Mouse (Mus musculus) forebrain, embryonic 12.5 days (tissue): ENCODE results near the gene Bcat2. TPM values are rescaled to one million over a fixed set of nuclear protein-coding genes. Genes with fewer than 3 reads are reported as not detected.
A peak's percentile ranks its signal among the peaks of the same experiment; 100 is the strongest.

Source experiments
- ATAC-seq: fragments of 200-750 bp; cut with Nextera tagmentation; 2 replicates; pipeline ENCODE4 v1.8.0; 2017; ENCODE audit warnings: moderate TSS enrichment; ENCODE audit not compliant: low FRiP score
- H3K27ac ChIP-seq: fragments of 300-500 bp; sonication (generic); 2 replicates; pipeline ENCODE4 v1.5.1; 2016; ENCODE audit warnings: mild to moderate bottlenecking
- H3K27me3 ChIP-seq: fragments of 300-500 bp; sonication (generic); 2 replicates; pipeline ENCODE4 v1.6.1; 2016; ENCODE audit warnings: mild to moderate bottlenecking
- H3K36me3 ChIP-seq: fragments of 300-500 bp; sonication (generic); replicated peaks from 2 replicates; pipeline ENCODE4 v1.6.1; 2016; ENCODE audit warnings: mild to moderate bottlenecking
- H3K4me1 ChIP-seq: fragments of 300-500 bp; sonication (generic); 2 replicates; pipeline ENCODE4 v1.6.1; 2016
- H3K4me2 ChIP-seq: fragments of 300-500 bp; sonication (generic); 2 replicates; pipeline ENCODE4 v1.6.1; 2016; ENCODE audit warnings: mild to moderate bottlenecking, moderate library complexity
- H3K4me3 ChIP-seq: fragments of 300-500 bp; sonication (generic); replicated peaks from 2 replicates; pipeline ENCODE4 v1.5.1; 2016; ENCODE audit warnings: mild to moderate bottlenecking
- H3K9ac ChIP-seq: fragments of 300-500 bp; sonication (generic); 2 replicates; pipeline ENCODE4 v1.6.1; 2016; ENCODE audit warnings: mild to moderate bottlenecking
- H3K9me3 ChIP-seq: fragments of 300-500 bp; sonication (generic); 2 replicates; pipeline ENCODE4 v1.6.1; 2016
- WGBS: fragments of 180-500 bp; shearing (Covaris S2); methylation state at CpG from one replicate; pipeline ENCODE4 v1.1.7; 2016; 5-methylcytosine and 5-hydroxymethylcytosine counted together
- polyA plus RNA-seq: library from polyadenylated mRNA; unstranded; fragments of >200 nt; fragmentation: Nextera tagmentation; extraction: Ambion mirVana; gene quantifications from 2 replicates; pipeline ENCODE4 v1.2.1, GENCODE M21; 2016

Bcat2 gene
- polyA plus RNA-seq, 1 experiment from 2014 or later: 22.2 TPM

DNA sequence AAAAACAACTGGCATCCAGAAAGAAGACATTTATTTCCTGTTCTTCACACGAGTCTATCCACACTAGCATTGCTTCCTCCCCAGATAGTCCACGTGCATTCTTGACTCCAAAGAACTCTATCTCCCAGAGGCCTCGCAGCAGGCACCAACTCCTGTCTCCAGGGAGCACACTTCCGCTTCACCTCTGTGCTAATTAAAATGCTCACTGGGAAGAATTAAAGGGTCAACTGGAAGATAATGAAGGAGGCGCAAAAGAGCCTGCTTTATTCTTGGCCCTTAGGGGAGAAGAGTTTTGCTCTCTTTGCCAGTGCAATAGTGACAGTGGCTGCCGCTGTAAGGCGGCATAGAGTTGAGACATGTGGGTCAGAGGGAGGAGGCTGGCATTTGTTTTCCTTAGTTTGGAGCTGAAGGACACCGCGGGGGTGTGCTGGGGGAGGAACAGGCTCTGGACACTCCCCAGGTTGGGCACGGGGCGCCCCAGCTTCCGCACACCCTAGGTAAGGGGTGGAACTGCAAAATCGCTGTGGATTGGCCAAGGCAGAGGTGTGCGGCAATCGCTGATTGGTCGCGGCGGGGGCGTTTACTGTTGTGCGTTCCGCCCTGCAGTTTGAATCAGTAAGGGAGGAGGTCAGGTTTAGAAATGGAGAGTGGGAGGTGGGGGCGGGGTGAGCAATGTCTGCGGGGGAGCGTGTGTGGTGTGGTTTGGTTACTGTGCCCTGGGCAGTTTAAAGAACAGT lies 2.0 kb upstream of the Bcat2 start:
- Histone ChIP-seq H3K27me3 (no peaks in the 10 kb centered on the region), H3K36me3 (no peaks in the 10 kb centered on the region), H3K27ac (peak overlapping the region; percentile 78), H3K4me3 (peak overlapping the region; percentile 47), H3K9me3 (no peaks in the 10 kb centered on the region), H3K9ac (peak overlapping the region; percentile 49), H3K4me1 (peaks cover 29% of the 10 kb centered on the region), H3K4me2 (peak overlapping the region; percentile 84)
- 2% methylated on average over 24 of the region's 24 CpGs for WGBS
- peak; percentile 94 for ATAC-seq

DNA sequence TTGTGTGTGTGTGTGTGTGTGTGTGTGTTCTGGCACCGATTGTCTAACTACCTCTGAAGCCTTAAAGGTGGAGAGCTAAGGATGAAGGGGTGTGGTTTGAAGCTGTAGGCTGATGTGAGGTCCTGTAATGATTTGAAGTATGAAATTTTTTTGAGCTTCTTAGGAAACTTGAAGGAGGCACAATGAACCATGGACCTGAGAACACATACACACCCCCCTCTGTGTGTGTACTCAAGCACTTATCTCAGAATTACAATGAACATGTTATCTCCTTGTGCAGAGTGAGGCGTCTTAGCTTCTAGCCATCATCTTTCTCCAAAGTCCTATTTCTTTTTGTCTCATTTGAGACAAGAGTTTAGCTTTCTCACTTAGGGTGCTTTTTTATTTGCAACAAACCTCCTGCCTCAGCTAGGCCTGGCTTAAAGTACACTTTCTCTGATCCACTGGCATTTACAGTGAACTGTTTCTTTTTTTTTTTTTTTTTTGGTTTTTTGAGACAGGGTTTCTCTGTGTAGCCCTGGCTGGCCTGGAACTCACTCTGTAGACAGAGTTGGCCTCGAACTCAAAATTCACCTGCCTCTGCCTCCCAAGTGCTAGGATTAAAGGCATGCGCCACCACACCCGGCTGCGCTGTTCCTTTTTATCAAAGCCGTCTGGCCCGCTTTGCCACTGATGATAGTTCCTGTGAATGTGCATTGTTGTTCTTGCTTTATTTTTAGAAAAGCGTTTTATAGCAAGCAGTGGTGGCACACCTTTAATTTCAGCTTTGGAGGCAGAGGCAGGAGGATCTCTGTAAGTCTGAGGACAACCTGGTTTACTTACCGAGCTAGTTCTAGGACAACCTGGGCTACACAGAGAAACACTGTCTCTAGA lies 1.1 kb upstream of the Bcat2 start:
- H3K27ac ChIP-seq: peak overlapping the region; percentile 78
- no peak; the same call in 1 of the 2 replicates for ATAC-seq
- peak overlapping the region; percentile 84 for H3K4me2 ChIP-seq
- peaks cover 29% of the 10 kb centered on the region for H3K4me1 ChIP-seq
- H3K9ac ChIP-seq: peak overlapping the region; percentile 49; the same call in 1 of the 2 replicates
- H3K36me3 ChIP-seq: no peaks in the 10 kb centered on the region
- no peaks in the 10 kb centered on the region for H3K27me3 ChIP-seq
- no peaks in the 10 kb centered on the region for H3K9me3 ChIP-seq
- H3K4me3 ChIP-seq: peak overlapping the region; percentile 47
- WGBS: 81% methylated on average over 10 of the region's 10 CpGs

DNA sequence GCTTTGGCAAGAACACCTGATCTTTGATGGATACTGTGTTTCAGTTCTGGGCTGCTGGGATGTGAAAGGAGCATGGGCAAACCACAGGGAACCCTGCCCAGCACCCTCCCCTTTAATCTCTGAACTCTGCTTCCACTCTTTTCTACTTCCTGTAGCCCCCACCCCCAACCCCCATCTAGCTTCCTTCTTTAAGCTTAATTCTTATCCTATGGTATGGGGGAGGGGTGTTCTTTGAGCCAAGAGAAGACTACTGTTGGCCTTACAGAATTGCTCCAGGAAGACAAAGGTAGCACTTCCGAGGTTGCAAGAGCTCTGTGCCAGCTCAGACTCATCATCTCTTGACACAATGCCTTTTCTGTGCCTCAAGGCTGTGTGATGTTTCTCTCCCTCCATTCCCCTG lies 2.0 kb downstream of the Bcat2 start:
- peaks cover 16% of the 10 kb centered on the region for H3K36me3 ChIP-seq
- H3K27me3 ChIP-seq: no peaks in the 10 kb centered on the region
- H3K27ac ChIP-seq: no peak overlapping the region
- WGBS: 57% methylated on average over 1 of the region's 1 CpGs
- H3K9me3 ChIP-seq: no peaks in the 10 kb centered on the region
- H3K9ac ChIP-seq: no peak overlapping the region
- no peak for ATAC-seq
- no peak overlapping the region for H3K4me2 ChIP-seq
- H3K4me1 ChIP-seq: peaks cover 29% of the 10 kb centered on the region
- H3K4me3 ChIP-seq: no peak overlapping the region

DNA sequence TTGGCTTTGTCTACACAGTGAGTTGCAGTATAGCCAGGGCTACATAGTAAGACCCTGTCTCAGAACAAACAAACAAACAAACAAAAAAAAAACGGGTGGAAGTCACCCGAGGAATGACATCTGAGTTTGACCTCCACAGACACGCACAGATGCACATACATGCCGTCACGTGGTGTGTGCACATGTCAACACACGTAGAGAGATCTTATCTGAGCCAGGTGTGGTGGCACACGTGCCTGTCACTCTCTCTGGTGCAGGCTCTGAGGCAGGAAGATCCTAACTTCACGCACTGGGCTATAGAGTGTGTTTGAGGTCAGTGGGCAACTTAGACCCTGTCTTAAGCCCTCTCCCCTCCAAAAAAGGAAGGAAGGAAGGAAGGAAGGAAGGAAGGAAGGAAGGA lies 4.0 kb downstream of the Bcat2 start:
- WGBS: 84% methylated on average over 8 of the region's 8 CpGs

DNA sequence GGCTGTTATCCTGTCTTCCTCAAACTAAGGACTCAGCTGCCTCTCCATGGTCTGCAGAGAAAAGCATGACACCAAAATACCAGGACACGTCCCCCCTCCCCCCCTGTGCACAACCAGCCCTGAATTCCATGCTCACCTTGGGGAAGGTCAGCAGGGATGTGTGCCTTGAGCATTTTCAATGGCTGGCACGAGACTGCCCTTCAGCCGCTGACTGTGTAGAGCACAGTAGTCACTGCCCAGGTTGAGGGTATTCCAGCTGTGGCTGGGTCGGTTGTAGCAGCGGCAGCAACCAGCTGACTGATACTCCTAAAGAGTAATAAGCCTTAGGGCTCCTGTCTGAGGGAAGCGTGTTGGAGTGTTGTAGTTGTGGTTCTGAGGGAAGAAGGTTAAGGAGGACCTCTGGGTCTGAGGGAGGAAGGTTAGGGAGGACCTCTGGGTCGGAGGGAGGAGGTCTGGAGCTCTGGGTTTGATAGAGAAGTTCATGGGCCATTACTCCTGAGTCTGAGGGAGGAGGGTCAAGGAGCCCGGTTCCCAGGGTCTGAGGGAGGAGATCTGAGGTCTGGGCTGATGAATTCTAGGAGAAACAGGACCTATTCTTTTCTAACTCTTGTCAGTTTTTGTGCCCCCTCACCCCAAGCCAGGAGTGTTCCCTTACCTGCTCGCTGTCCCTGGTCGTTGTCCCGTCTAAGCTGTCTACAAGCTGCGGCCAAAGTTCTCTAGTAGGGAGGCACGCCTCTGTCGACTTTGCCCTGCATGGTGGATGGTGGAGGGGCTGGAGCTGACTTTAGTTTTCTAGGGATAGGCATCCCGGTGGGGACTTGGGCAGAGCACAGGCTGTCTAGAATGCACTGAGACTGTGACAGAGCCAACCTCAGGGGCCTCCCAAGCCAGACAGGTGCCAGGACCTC lies 4.8 kb downstream of the Bcat2 start:
- no peak for ATAC-seq
- WGBS: 90% methylated on average over 15 of the region's 15 CpGs
- Histone ChIP-seq H3K36me3 (peaks cover 22% of the 10 kb centered on the region), H3K9ac (no peak overlapping the region), H3K4me2 (no peak overlapping the region), H3K9me3 (no peaks in the 10 kb centered on the region), H3K27ac (no peak overlapping the region), H3K27me3 (no peaks in the 10 kb centered on the region), H3K4me3 (no peak overlapping the region), H3K4me1 (peaks cover 14% of the 10 kb centered on the region)

More for the DNA sequence above, 4.0 kb downstream of the Bcat2 start:
- Histone ChIP-seq H3K9me3 (no peaks in the 10 kb centered on the region), H3K4me1 (peaks cover 14% of the 10 kb centered on the region), H3K27me3 (no peaks in the 10 kb centered on the region), H3K27ac (no peak overlapping the region), H3K9ac (no peak overlapping the region), H3K4me3 (no peak overlapping the region), H3K36me3 (peaks cover 22% of the 10 kb centered on the region), H3K4me2 (no peak overlapping the region)
- ATAC-seq: no peak

DNA sequence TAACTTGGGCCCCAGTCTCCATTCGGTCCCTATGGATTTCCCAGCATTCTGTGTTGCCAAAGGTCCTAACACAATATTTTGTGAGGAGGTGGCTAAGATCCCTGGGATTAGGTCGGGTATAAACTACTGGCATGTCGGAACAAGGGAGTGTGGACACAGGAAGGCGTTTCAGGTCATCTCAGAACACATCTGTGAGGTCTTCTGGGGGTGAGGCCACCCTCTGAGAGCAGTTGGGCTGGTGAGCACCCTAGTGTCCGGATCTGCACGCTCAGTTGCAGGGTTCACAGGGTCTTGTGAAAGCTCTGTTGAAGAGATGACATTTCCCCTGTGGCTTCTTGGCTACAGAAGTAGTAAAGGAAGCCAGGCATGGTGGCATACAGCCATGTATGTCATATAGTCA lies 16.0 kb downstream of the Bcat2 start:
- H3K27me3 ChIP-seq: no peaks in the 10 kb centered on the region
- H3K36me3 ChIP-seq: peaks cover 23% of the 10 kb centered on the region
- H3K9ac ChIP-seq: no peak overlapping the region
- no peak overlapping the region for H3K4me3 ChIP-seq
- WGBS: 88% methylated on average over 6 of the region's 6 CpGs
- H3K4me1 ChIP-seq: peaks cover 4% of the 10 kb centered on the region
- H3K27ac ChIP-seq: no peak overlapping the region
- no peaks in the 10 kb centered on the region for H3K9me3 ChIP-seq
- H3K4me2 ChIP-seq: no peak overlapping the region
- no peak for ATAC-seq

DNA sequence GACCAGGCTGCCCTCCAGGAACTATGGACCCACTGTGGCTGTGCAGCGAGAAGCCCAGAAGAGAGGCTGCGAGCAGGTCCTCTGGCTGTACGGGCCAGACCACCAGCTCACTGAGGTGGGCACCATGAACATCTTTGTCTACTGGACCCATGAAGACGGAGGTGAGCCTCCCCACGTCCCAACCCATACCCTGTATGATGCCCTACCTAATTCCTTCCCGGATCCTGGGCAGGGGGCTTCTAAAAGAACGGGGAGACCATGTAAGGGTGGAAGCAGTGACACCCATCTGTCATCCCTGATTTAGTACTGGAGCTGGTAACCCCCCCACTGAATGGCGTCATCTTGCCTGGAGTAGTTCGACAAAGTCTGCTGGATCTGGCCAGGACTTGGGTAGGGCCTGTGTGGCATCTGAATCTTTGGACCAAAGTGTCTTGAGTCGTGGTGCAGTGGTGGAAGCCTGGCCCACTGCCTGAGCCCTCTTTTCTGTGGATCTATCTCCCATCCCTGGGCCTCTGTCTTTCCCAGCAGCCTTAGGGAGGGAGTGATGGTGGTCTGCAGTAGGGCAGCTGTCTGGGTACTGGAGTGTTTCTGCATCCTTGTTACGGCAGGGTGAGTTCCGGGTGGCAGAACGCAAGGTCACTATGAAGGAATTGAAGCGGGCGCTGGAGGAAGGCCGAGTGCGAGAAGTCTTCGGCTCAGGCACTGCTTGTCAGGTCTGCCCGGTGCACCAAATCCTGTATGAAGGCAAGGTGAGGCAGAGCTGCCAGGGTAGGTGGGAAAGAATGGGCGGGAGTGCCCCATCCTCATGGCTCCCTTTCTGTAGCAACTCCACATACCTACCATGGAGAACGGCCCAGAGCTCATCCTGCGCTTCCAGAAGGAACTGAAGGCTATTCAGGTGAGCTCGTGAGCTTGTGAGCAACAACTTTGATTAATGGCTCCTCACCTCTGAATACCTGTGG lies 18.0 kb downstream of the Bcat2 start:
- Histone ChIP-seq H3K36me3 (peaks cover 21% of the 10 kb centered on the region), H3K9me3 (no peaks in the 10 kb centered on the region), H3K4me3 (no peak overlapping the region), H3K27me3 (no peaks in the 10 kb centered on the region), H3K4me2 (no peak overlapping the region), H3K27ac (no peak overlapping the region), H3K9ac (no peak overlapping the region), H3K4me1 (peaks cover 4% of the 10 kb centered on the region)
- 93% methylated on average over 23 of the region's 23 CpGs for WGBS
- ATAC-seq: no peak

DNA sequence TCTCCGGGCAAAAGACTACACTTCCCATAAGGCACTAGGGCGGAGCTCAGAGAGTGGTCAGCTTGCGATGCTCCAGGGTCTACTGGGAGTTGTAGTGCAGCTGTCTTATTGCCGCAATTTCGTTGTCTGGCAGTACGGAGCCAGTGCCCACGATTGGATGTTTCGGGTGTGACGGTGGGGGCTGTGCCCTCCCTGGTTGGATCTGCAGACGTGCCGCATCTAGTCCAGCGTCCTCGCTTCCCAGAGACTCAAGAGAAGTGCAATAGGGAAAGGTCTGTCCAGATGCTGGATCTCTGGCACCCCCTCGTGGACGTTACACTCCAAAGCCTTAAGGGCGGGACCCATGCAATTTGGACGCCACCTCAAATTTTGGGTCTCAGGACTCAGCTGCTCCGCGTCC lies 19.2 kb downstream of the Bcat2 start:
- Histone ChIP-seq H3K27me3 (no peaks in the 10 kb centered on the region), H3K27ac (0 out of 2 replicates have a peak overlapping the region, but pooled peaks have one; percentile 42), H3K9me3 (no peaks in the 10 kb centered on the region), H3K4me3 (peak overlapping the region; percentile 32), H3K36me3 (peaks cover 20% of the 10 kb centered on the region), H3K9ac (no peak overlapping the region), H3K4me1 (peaks cover 4% of the 10 kb centered on the region), H3K4me2 (peak overlapping the region; percentile 52)
- 7% methylated on average over 19 of the region's 19 CpGs for WGBS
- ATAC-seq: peak; percentile 98

DNA sequence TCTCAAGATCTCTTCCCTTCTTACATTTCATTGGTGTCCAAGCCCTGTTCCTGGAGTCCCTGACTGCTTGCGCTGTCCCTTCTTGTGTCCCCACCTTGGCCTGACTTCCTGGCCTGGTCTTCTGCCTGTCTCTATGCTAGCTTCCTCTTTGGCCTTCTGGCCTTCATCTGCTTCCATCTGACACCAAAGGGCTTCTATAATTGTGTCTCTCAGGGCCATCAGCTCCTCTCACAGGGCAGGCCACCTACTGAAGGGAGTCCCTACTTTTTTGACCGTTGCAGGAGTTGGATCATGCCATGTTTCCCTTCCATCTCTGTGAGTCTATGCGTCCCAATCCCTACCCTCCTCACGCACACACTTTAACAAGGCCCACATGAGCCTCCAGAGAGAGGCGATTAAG lies 19.9 kb downstream of the Bcat2 start:
- H3K4me1 ChIP-seq: peaks cover 4% of the 10 kb centered on the region
- H3K27ac ChIP-seq: 0 out of 2 replicates have a peak overlapping the region, but pooled peaks have one; percentile 6
- H3K4me2 ChIP-seq: no peak overlapping the region
- WGBS: 94% methylated on average over 5 of the region's 5 CpGs
- no peak overlapping the region for H3K9ac ChIP-seq
- H3K4me3 ChIP-seq: no peak overlapping the region
- no peaks in the 10 kb centered on the region for H3K9me3 ChIP-seq
- no peak for ATAC-seq
- H3K36me3 ChIP-seq: peaks cover 14% of the 10 kb centered on the region
- H3K27me3 ChIP-seq: no peaks in the 10 kb centered on the region

DNA sequence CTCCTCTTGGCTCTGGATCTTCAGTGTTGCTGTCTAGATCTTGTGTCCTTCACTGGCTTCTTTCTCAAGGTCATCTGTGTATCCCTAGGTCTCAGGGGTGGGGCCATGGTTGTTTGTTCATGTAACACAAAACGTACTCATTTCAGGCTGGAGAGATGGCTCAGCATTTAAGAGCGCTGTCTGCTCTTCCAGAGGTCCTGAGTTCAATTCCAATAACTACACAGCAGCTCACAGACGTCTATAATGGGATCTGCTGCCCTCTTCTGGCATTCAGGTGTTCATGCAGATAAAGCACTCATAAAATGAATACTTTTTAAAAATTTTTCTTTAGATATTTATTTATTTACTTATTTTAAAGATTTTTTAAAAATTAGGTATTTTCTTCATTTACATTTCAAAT lies 20.9 kb downstream of the Bcat2 start:
- Histone ChIP-seq H3K27ac (no peak overlapping the region), H3K4me2 (no peak overlapping the region), H3K4me3 (no peak overlapping the region), H3K9me3 (no peaks in the 10 kb centered on the region), H3K4me1 (peaks cover 4% of the 10 kb centered on the region), H3K27me3 (no peaks in the 10 kb centered on the region), H3K9ac (no peak overlapping the region), H3K36me3 (peaks cover 5% of the 10 kb centered on the region; the same call in 1 of the 2 replicates)
- no peak for ATAC-seq
- WGBS: 70% methylated on average over 3 of the region's 3 CpGs

DNA sequence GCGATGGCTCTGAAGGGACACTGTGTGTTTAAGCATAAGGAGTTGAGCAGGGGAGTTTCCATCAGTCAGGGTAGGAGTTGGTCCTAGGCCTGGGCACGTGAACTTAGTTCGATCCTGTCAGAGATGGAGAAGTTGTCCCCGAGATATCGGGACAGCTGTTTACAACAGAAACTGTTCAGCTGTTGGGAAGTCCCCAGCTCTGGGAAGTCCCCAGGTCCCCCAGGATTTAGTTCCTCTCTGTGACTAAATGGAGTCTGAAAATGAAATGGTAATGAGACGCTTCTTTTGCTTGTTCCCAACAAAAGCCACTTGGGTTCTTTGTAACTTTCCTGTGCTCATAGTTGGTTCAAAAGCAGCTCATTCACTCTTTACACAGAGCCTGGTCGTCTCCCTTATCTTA lies 21.9 kb downstream of the Bcat2 start:
- Histone ChIP-seq H3K27me3 (no peaks in the 10 kb centered on the region), H3K9ac (no peak overlapping the region), H3K4me3 (no peak overlapping the region), H3K4me1 (peaks cover 4% of the 10 kb centered on the region), H3K4me2 (no peak overlapping the region), H3K36me3 (no peaks in the 10 kb centered on the region; the same call in 1 of the 2 replicates), H3K9me3 (no peaks in the 10 kb centered on the region), H3K27ac (no peak overlapping the region)
- 83% methylated on average over 7 of the region's 7 CpGs for WGBS
- no peak for ATAC-seq
